Mouse (Mus musculus) heart, embryonic 10.5 days (tissue): ENCODE measurements around the gene Dpp10. TPM values are rescaled to one million over a fixed set of nuclear protein-coding genes. Genes with fewer than 3 reads are reported as not detected.

Source experiments
- DNase-seq: peaks from one replicate; pipeline ENCODE4 v3.0.0-alpha.2; 2017; ENCODE audit warnings: low spot score
- H3K27ac ChIP-seq: fragments of 300-500 bp; sonication (generic); 2 replicates; pipeline ENCODE4 v1.5.1; 2016; ENCODE audit warnings: mild to moderate bottlenecking
- H3K27me3 ChIP-seq: fragments of 300-500 bp; sonication (generic); 2 replicates; pipeline ENCODE4 v1.6.1; 2016; ENCODE audit warnings: mild to moderate bottlenecking; ENCODE audit not compliant: poor library complexity, insufficient read depth, severe bottlenecking
- H3K36me3 ChIP-seq: fragments of 300-500 bp; sonication (generic); 2 replicates; pipeline ENCODE4 v1.6.1; 2016; ENCODE audit warnings: mild to moderate bottlenecking, moderate library complexity
- H3K4me1 ChIP-seq: fragments of 300-500 bp; sonication (generic); 2 replicates; pipeline ENCODE4 v1.6.1; 2016; ENCODE audit warnings: mild to moderate bottlenecking
- H3K4me3 ChIP-seq: fragments of 300-500 bp; sonication (generic); 2 replicates; pipeline ENCODE4 v1.5.1; 2016; ENCODE audit warnings: mild to moderate bottlenecking, moderate library complexity
- H3K9me3 ChIP-seq: fragments of 300-500 bp; sonication (generic); 2 replicates; pipeline ENCODE4 v1.6.1; 2016; ENCODE audit warnings: mild to moderate bottlenecking, moderate library complexity
- WGBS: fragments of 180-500 bp; shearing (Covaris S2); methylation state at CpG from one replicate; pipeline ENCODE4 v1.1.7; 2016; 5-methylcytosine and 5-hydroxymethylcytosine counted together
- polyA plus RNA-seq: library from polyadenylated mRNA; unstranded; fragments of >200 nt; fragmentation: Nextera tagmentation; extraction: Ambion mirVana; gene quantifications from 2 replicates; pipeline ENCODE4 v1.2.1, GENCODE M21; 2016

Gene Dpp10
- polyA plus RNA-seq, 1 experiment from 2014 or later, result 0.08 TPM

- no peak overlapping the region for H3K27ac ChIP-seq
- 36% methylated on average over 1 of the region's 1 CpGs for WGBS
- no peaks in the 10 kb centered on the region for H3K4me1 ChIP-seq
- no peaks in the 10 kb centered on the region for H3K9me3 ChIP-seq
- no peaks in the 10 kb centered on the region for H3K36me3 ChIP-seq
- DNase-seq, result no peak
- no peak overlapping the region for H3K4me3 ChIP-seq
- H3K27me3 ChIP-seq, result no peaks in the 10 kb centered on the region
Measured at GRCm38 (mm10) chr1:123414163-123414562, 631.2 kb downstream of the Dpp10 start.

GRCm38 (mm10) chr1:123351300-123351699 is 694.1 kb downstream of the Dpp10 start:
- 67% methylated on average over 2 of the region's 2 CpGs for WGBS
- H3K4me1 ChIP-seq, result no peaks in the 10 kb centered on the region
- H3K9me3 ChIP-seq, result no peaks in the 10 kb centered on the region
- H3K27me3 ChIP-seq, result no peaks in the 10 kb centered on the region
- no peak overlapping the region for H3K4me3 ChIP-seq
- no peak overlapping the region for H3K27ac ChIP-seq
- DNase-seq, result no peak
- H3K36me3 ChIP-seq, result no peaks in the 10 kb centered on the region

- DNase-seq, result no peak
- no peaks in the 10 kb centered on the region for H3K27me3 ChIP-seq
- no peaks in the 10 kb centered on the region for H3K36me3 ChIP-seq
- no peak overlapping the region for H3K4me3 ChIP-seq
- H3K27ac ChIP-seq, result no peak overlapping the region
- WGBS, result 79% methylated on average over 1 of the region's 1 CpGs
- no peaks in the 10 kb centered on the region for H3K9me3 ChIP-seq
- no peaks in the 10 kb centered on the region for H3K4me1 ChIP-seq
Measured at GRCm38 (mm10) chr1:123337877-123338276, 707.5 kb downstream of the Dpp10 start.

GRCm38 (mm10) chr1:123316886-123317285 is 728.5 kb downstream of the Dpp10 start:
- no peak for DNase-seq
- no peaks in the 10 kb centered on the region for H3K27me3 ChIP-seq
- no peak overlapping the region for H3K27ac ChIP-seq
- no peaks in the 10 kb centered on the region for H3K9me3 ChIP-seq
- H3K36me3 ChIP-seq, result no peaks in the 10 kb centered on the region
- 86% methylated on average over 2 of the region's 2 CpGs for WGBS
- H3K4me1 ChIP-seq, result no peaks in the 10 kb centered on the region
- H3K4me3 ChIP-seq, result no peak overlapping the region
